Mouse (Mus musculus): ENCODE results near the gene Btbd10.

DNA sequence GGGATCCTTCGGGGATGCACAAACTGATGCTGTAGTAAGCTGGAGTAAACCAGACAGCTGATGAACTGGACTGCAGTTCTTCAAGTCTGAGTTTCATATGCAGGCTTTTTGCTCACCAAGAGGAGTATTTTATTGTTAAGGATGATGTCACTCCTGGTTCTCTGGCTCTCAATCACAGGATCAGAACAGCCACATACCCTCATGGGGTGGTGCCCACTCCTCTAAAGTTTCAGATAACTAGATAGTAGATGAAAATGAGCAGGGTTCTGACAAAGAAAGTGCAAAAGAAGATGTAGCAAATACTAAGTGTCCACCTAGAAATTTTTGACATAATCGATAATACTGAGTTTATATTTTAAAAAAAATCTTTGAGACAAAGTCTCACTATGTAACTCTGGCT lies 19.3 kb upstream of the Btbd10 start, which contains the start of gene Pth:
- no peak for TF ChIP-seq POLR2A (IDR thresholded peaks at IDR 0.05; ENCODE audit: insufficient read depth, low read depth, low read length)
- TF ChIP-seq CTCF (IDR thresholded peaks at IDR 0.05; ENCODE audit: insufficient read depth, low read depth, low read length) = no peak
